Mouse (Mus musculus) cerebellum, postnatal 14 days (tissue): Measurements from ENCODE around the gene Dnase2a.

ENCODE experiments used
- DNase-seq, 2 experiments: peaks; one replicate each; pipeline ENCODE4 v3.0.0; 2021; ENCODE audit warnings: mixed read lengths in 2 of 2

Dnase2a gene

GRCm38 (mm10) chr8:84908421-84909161 is at the start of gene Dnase2a:
Gene Dnase2a, plus strand, starts transcription at chr8:84908560.
- peak; percentile 80 to 88 for DNase-seq

GRCm38 (mm10) chr8:84871376-84872308 is 36.7 kb upstream of the Dnase2a start, which contains the start of gene Syce2:
Gene Syce2, plus strand, starts transcription at chr8:84872111.
- DNase-seq = peak; percentile 71 to 84

- DNase-seq = peak; percentile 29 to 48
Observed at GRCm38 (mm10) chr8:84872309-84872965, 35.9 kb upstream of the Dnase2a start.

- DNase-seq = no peak
Observed at GRCm38 (mm10) chr8:84873016-84873415, 35.3 kb upstream of the Dnase2a start.

- DNase-seq = no peak
Observed at GRCm38 (mm10) chr8:84874339-84874738, 34.0 kb upstream of the Dnase2a start.

- peak; percentile 94 to 95 for DNase-seq
Observed at GRCm38 (mm10) chr8:84877297-84878035, 30.9 kb upstream of the Dnase2a start.

GRCm38 (mm10) chr8:84878915-84879314 is 29.4 kb upstream of the Dnase2a start:
- DNase-seq = no peak

- no peak for DNase-seq
Observed at GRCm38 (mm10) chr8:84884728-84885127, 23.6 kb upstream of the Dnase2a start.

- DNase-seq = no peak
Observed at GRCm38 (mm10) chr8:84888280-84888679, 20.1 kb upstream of the Dnase2a start.

- DNase-seq = no peak
Observed at GRCm38 (mm10) chr8:84889141-84889540, 19.2 kb upstream of the Dnase2a start.

GRCm38 (mm10) chr8:84892993-84893708 is 15.2 kb upstream of the Dnase2a start:
- no peak for DNase-seq

GRCm38 (mm10) chr8:84893709-84894134 is 14.6 kb upstream of the Dnase2a start, which contains the start of gene Gcdh:
Gene Gcdh, minus strand, starts transcription at chr8:84893921.
- peak; percentile 89 to 92 for DNase-seq

- no peak for DNase-seq
Observed at GRCm38 (mm10) chr8:84895963-84896362, 12.4 kb upstream of the Dnase2a start.

GRCm38 (mm10) chr8:84901071-84901470 is 7.3 kb upstream of the Dnase2a start:
- DNase-seq = no peak

GRCm38 (mm10) chr8:84901752-84902151 is 6.6 kb upstream of the Dnase2a start, which contains the start of gene Klf1:
Gene Klf1, plus strand, starts transcription at chr8:84901928.
- DNase-seq = no peak

- DNase-seq = no peak
Observed at GRCm38 (mm10) chr8:84902367-84902919, 5.9 kb upstream of the Dnase2a start.

- DNase-seq = peak; percentile 99
Observed at GRCm38 (mm10) chr8:84902920-84903661, 5.3 kb upstream of the Dnase2a start.

- DNase-seq = no peak
Observed at GRCm38 (mm10) chr8:84904351-84904750, 4.0 kb upstream of the Dnase2a start.

GRCm38 (mm10) chr8:84907037-84907436 is 1.3 kb upstream of the Dnase2a start:
- DNase-seq = no peak

GRCm38 (mm10) chr8:84907493-84907892 is 867 bp upstream of the Dnase2a start:
- DNase-seq = no peak
